Mouse (Mus musculus): ENCODE measurements around the gene Qrich2.

DNA sequence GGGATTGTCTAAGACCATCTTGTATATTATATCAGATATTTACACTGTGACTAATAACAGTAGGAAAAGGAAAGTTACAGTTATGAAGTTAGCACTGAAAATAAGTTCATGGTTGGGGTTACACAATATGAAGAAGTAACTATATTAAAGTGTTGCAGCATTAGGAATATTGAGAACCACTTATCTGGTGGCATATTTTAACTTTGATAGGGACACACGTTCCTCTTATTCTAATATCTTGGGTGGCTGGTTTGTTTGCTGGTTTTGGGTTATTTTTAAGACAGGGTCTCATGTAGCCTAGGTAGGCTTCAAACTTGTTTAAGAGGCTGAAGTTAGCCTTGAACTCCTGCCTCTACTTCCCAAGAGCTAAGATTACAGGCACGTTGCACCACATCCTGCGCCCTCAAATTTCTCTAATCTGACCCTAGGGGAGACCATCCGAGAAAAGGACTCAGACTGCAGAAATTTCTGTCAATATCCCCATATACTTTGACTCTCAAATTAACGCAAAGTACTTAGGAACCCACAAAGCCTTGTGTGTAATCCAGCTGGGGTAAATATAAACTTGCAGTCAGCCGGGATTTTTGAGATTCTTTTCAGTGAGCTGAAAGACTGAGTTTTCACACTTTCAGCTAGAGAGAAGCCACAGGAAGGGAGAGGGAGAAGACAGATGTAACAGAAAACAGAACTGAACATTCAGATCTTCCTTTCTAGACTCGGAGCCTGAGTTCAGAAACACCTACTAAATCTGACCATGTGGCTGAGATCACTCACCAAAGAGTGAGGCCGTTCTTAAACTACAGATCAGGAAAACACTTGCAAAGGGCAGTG, 68.3 kb downstream of the Qrich2 start:
- TF ChIP-seq CTCF (IDR thresholded peaks at IDR 0.05; ENCODE audit: control insufficient read depth, insufficient read depth, low read length) (no peak), POLR2A (IDR thresholded peaks at IDR 0.05; ENCODE audit: borderline replicate concordance, control insufficient read depth, low read depth, low read length) (no peak)

Measured in bone marrow, adult 2 months (tissue).